Mouse (Mus musculus) G1E (cell line): ENCODE results near the gene Vipr1. TPM values are rescaled to one million over a fixed set of nuclear protein-coding genes. Genes with fewer than 3 reads are reported as not detected.
A peak's percentile ranks its signal among the peaks of the same experiment; 100 is the strongest.

Source experiments
- ATAC-seq: 2 replicates; pipeline ENCODE4 v1.8.0; 2016; ENCODE audit warnings: mild to moderate bottlenecking; ENCODE audit not compliant: insufficient number of reproducible peaks, poor library complexity, low FRiP score, severe bottlenecking; ENCODE audit errors: extremely low read depth
- DNase-seq: peaks from one replicate; pipeline ENCODE4 v3.0.0; 2012; ENCODE audit warnings: low spot score
- H3K27me3 ChIP-seq: 2 replicates; pipeline ENCODE4 v1.6.1; 2012; ENCODE audit warnings: mild to moderate bottlenecking, low read length, inconsistent platforms; ENCODE audit not compliant: insufficient read depth
- H3K36me3 ChIP-seq: replicated peaks from 2 replicates; pipeline ENCODE3; 2012; ENCODE audit warnings: mild to moderate bottlenecking, inconsistent platforms
- H3K4me1 ChIP-seq: 2 replicates; pipeline ENCODE4 v1.6.1; 2012; ENCODE audit warnings: low read depth, low read length, inconsistent platforms, mixed read lengths; ENCODE audit not compliant: insufficient read depth
- H3K4me3 ChIP-seq: 2 replicates; pipeline ENCODE4 v1.5.1; 2012; ENCODE audit warnings: low read depth, mild to moderate bottlenecking, inconsistent platforms, low read length, moderate library complexity, mixed read lengths
- H3K9me3 ChIP-seq: replicated peaks from 2 replicates; pipeline ENCODE4 v1.6.1; 2012; ENCODE audit warnings: inconsistent platforms
- CTCF ChIP-seq: IDR thresholded peaks from 2 replicates; pipeline ENCODE4 v1.5.1; 2012; ENCODE audit warnings: low read depth, low read length, inconsistent platforms, mixed read lengths
- GATA1 ChIP-seq: IDR thresholded peaks from 2 replicates; pipeline ENCODE4 v1.6.1; 2012; ENCODE audit warnings: borderline replicate concordance, low read length, inconsistent platforms, mixed read lengths
- GATA2 ChIP-seq: IDR thresholded peaks from 2 replicates; pipeline ENCODE4 v1.6.1; 2012; ENCODE audit warnings: low read depth, low read length, inconsistent platforms, borderline replicate concordance
- POLR2AphosphoS5 ChIP-seq: IDR thresholded peaks from 2 replicates; pipeline ENCODE4 v1.6.1; 2012; ENCODE audit warnings: low read depth, low read length, inconsistent platforms; ENCODE audit not compliant: insufficient replicate concordance
- TAL1 ChIP-seq: conservative IDR thresholded peaks from 2 replicates; pipeline ENCODE4 v1.6.1; 2012; ENCODE audit warnings: low read depth, low read length, inconsistent platforms, mixed read lengths
- polyA plus RNA-seq: library from polyadenylated mRNA; stranded (reverse); fragments of >175 nt; gene quantifications from 2 replicates; pipeline ENCODE4 v1.2.3, GENCODE M21; 2012
- total RNA-seq, 2 experiments: library from RNA; stranded (forward) in 1 of 2; stranded (reverse) in 1 of 2; fragments of 200-1000 nt in 1 of 2; fragments of >200 nt in 1 of 2; fragmentation: Nextera tagmentation in 1 of 2; gene quantifications; 2 replicates each; pipeline ENCODE4 v1.2.3; 2014 to 2017

Gene Vipr1
- total and polyA plus RNA-seq, 3 experiments = under 0.01 TPM; not detected in 2

- no peak overlapping the region for H3K4me3 ChIP-seq
- H3K4me1 ChIP-seq = no peaks in the 10 kb centered on the region
- H3K9me3 ChIP-seq = no peaks in the 10 kb centered on the region
- no peak for TF ChIP-seq POLR2AphosphoS5
- TF ChIP-seq GATA1 = no peak
- TF ChIP-seq GATA2 = no peak
- no peak for TF ChIP-seq TAL1
- no peak for TF ChIP-seq CTCF
- H3K36me3 ChIP-seq = no peaks in the 10 kb centered on the region
- ATAC-seq = no peak
- no peak for DNase-seq
- H3K27me3 ChIP-seq = peaks cover 3% of the 10 kb centered on the region; the same call in 1 of the 2 replicates
Measured at GRCm38 (mm10) chr9:121600201-121600860, 42.2 kb upstream of the Vipr1 start.

GRCm38 (mm10) chr9:121600861-121601427 lies 41.6 kb upstream of the Vipr1 start:
- Histone ChIP-seq H3K4me3 (no peak overlapping the region), H3K9me3 (no peaks in the 10 kb centered on the region), H3K27me3 (peaks cover 3% of the 10 kb centered on the region; the same call in 1 of the 2 replicates), H3K36me3 (no peaks in the 10 kb centered on the region), H3K4me1 (no peaks in the 10 kb centered on the region)
- TF ChIP-seq GATA2 (no peak), POLR2AphosphoS5 (no peak), CTCF (no peak), GATA1 (no peak), TAL1 (no peak)
- ATAC-seq (no peak), DNase-seq (no peak)

DNA sequence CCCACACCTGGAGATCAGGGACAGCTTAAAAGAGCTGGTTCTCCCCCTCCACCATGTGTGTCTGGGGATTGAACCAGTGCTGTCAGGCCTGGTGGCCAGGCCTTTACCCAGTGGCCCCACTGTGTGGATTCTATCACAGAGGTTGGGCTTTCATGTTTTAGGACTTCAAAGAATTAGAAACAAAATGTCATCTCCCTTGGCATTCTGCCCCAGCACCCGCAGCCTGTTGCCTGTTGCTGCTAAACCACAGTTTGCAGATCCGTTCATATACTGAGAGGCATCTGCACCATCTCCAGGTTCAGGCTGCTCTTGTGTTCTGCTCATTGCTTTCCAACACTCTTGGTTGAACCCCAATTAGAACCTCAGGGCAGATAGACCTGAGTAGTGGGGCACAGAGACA lies 40.1 kb upstream of the Vipr1 start:
- ATAC-seq = no peak

GRCm38 (mm10) chr9:121605414-121606278 lies 36.9 kb upstream of the Vipr1 start:
- H3K36me3 ChIP-seq = no peaks in the 10 kb centered on the region
- DNase-seq (peak; percentile 37), ATAC-seq (no peak)
- H3K4me1 ChIP-seq = no peaks in the 10 kb centered on the region
- H3K27me3 ChIP-seq = peaks cover 7% of the 10 kb centered on the region; the same call in 1 of the 2 replicates
- H3K4me3 ChIP-seq = no peak overlapping the region
- no peaks in the 10 kb centered on the region for H3K9me3 ChIP-seq
- TF ChIP-seq POLR2AphosphoS5 (no peak), CTCF (peak; percentile 69), GATA2 (no peak)

More for the DNA sequence above, 40.1 kb upstream of the Vipr1 start:
- no peaks in the 10 kb centered on the region for H3K9me3 ChIP-seq
- TF ChIP-seq GATA1 (no peak), GATA2 (no peak), POLR2AphosphoS5 (no peak), TAL1 (no peak), CTCF (no peak)
- H3K4me1 ChIP-seq = no peaks in the 10 kb centered on the region
- no peak overlapping the region for H3K4me3 ChIP-seq
- DNase-seq = no peak
- H3K36me3 ChIP-seq = no peaks in the 10 kb centered on the region
- H3K27me3 ChIP-seq = peaks cover 7% of the 10 kb centered on the region; the same call in 1 of the 2 replicates

DNA sequence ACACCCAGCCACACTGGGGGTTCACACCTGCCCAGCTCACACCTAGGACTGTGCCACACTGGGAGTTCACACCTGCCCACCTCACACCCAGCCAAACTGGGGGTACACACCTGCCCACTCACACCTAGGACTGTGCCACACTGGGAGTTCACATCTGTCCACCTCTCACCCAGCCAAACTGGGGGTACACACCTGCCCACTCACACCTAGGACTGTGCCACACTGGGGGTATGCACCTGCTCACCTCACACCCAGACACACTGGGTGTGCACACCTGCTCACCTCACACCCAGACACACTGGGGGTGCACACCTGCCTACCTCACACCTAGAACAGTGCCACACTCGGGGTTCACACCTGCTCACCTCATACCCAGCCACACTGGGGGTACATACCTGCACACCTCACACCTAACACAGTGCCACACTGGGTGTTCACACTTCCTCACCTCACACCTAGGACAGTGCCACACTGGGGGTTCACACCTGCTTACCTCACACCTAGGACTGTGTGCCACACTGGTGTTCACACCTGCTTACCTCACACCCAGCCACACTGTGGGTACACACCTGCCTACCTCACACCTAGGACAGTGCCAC lies 35.9 kb upstream of the Vipr1 start:
- ATAC-seq (no peak), DNase-seq (no peak)
- no peak for TF ChIP-seq GATA1
- TF ChIP-seq CTCF = no peak
- TF ChIP-seq TAL1 = no peak
- no peak for TF ChIP-seq GATA2
- TF ChIP-seq POLR2AphosphoS5 = no peak
- H3K4me1 ChIP-seq = no peaks in the 10 kb centered on the region
- no peaks in the 10 kb centered on the region for H3K36me3 ChIP-seq
- H3K9me3 ChIP-seq = no peaks in the 10 kb centered on the region
- no peak overlapping the region for H3K4me3 ChIP-seq
- H3K27me3 ChIP-seq = peaks cover 7% of the 10 kb centered on the region; the same call in 1 of the 2 replicates

DNA sequence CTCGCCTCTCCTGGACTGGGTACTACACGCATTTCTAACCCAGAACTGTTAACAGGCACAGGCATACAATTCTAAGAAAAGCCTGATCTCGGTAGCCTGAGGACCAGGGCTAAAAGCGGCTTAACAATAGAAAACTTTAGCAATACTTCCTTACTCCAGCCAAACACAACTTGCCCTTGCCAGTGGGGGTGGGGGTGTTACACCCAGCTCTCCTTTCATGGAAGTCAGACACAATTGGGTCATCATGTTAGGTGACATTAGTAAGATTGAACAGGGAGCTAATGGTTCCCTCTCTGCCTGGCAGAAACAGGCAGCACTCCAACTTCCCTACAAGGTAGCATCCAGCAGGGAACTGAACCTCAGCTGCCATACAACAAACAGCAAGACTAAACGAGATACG lies 33.1 kb upstream of the Vipr1 start:
- no peak for DNase-seq
- Histone ChIP-seq H3K4me1 (no peaks in the 10 kb centered on the region), H3K4me3 (no peak overlapping the region), H3K27me3 (0 out of 2 replicates have a peak, but pooled peaks cover 4% of the 10 kb centered on the region), H3K9me3 (no peaks in the 10 kb centered on the region), H3K36me3 (no peaks in the 10 kb centered on the region)
- ATAC-seq = no peak
- TF ChIP-seq TAL1 (no peak), GATA1 (no peak), CTCF (no peak), GATA2 (no peak), POLR2AphosphoS5 (no peak)
